Mouse (Mus musculus): Measurements from ENCODE around the gene Ccdc188. TPM values are rescaled to one million over a fixed set of nuclear protein-coding genes. Genes with fewer than 3 reads are reported as not detected.

The Ccdc188 gene
- polyA plus RNA-seq, 1 experiment: not detected

DNA sequence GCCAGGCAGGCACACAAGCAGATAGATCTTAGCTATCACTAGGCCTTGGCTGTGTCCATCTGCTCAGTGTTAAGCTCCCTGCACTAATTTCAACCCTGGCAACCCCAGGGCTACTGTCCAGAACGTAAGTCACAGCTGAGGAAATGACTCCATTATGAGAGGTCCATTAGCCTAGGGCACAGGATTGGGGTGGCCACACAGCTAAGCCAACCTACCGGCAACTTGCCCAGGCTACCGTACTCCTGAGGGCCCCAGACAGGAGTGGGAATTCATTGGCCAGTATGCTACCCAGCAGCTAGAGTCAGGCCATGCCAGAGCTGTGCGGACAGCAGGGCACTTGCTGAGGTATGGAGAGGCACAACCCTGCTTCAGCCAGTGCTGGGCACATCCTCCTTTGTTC, 11.2 kb downstream of the Ccdc188 start:
- no peak overlapping the region for H3K4me3 ChIP-seq (replicated peaks)
- H3K36me3 ChIP-seq (ENCODE audit: control insufficient read depth): peaks cover 20% of the 10 kb centered on the region; the same call in 1 of the 2 replicates
- H3K27me3 ChIP-seq (ENCODE audit: control insufficient read depth): peaks cover 9% of the 10 kb centered on the region
- peaks cover 2% of the 10 kb centered on the region for H3K4me1 ChIP-seq (ENCODE audit: control insufficient read depth)
- no peaks in the 10 kb centered on the region for H3K9me3 ChIP-seq (ENCODE audit: control insufficient read depth, low read length)
- TF ChIP-seq TAL1 (IDR thresholded peaks at IDR 0.05; ENCODE audit: low read length): no peak
- TF ChIP-seq GATA1 (IDR thresholded peaks at IDR 0.05; ENCODE audit: low read length): no peak

DNA sequence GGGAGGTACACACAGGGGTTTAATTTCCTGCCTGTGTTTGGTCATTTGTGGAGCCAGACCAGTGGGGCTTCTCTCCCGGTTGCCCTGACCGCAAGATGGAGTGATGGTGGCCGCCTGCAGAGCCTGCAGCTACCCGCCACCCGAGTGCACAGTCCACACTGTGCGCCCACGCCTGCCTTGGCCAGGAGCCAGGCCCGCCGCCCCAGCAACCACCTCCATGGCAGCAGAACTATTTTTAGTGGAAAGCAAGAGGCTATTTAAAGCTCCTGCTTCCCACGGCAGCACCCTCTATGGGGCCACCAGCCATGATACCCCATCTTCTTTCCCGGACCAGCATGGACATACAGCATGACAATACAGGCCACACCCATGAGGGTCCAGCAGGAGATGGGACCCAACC, 11.9 kb downstream of the Ccdc188 start:
- TF ChIP-seq GATA1 (IDR thresholded peaks at IDR 0.05; ENCODE audit: low read length) (no peak), TAL1 (IDR thresholded peaks at IDR 0.05; ENCODE audit: low read length) (no peak)
- H3K9me3 ChIP-seq (ENCODE audit: control insufficient read depth, low read length): no peaks in the 10 kb centered on the region
- no peak overlapping the region for H3K4me3 ChIP-seq (replicated peaks)
- H3K36me3 ChIP-seq (ENCODE audit: control insufficient read depth): peaks cover 12% of the 10 kb centered on the region; the same call in 1 of the 2 replicates
- H3K27me3 ChIP-seq (ENCODE audit: control insufficient read depth): peaks cover 17% of the 10 kb centered on the region
- peaks cover 6% of the 10 kb centered on the region for H3K4me1 ChIP-seq (ENCODE audit: control insufficient read depth)

DNA sequence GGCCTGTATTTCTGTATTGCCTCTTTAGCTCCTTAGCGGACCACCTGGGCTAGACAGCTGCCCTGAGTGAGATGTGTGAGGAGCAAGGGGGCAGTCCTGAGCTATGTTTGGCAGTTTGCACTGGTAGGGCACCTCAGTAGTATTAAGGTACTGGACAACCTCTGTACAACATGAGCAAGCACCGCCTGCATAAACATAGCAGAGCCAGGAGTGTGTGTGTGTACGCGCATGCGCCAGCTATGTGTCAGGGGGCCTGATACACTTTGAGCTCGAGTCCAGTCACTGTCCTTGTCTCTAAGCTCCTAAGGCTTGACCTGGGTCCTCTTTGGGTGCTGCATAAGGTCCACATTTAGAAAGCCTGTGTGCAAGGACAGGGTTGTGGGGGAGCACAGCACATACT, 12.9 kb downstream of the Ccdc188 start:
- peaks cover 27% of the 10 kb centered on the region for H3K27me3 ChIP-seq (ENCODE audit: control insufficient read depth)
- peaks cover 14% of the 10 kb centered on the region for H3K4me1 ChIP-seq (ENCODE audit: control insufficient read depth)
- H3K36me3 ChIP-seq (ENCODE audit: control insufficient read depth): peaks cover 10% of the 10 kb centered on the region; the same call in 1 of the 2 replicates
- H3K4me3 ChIP-seq (replicated peaks): no peak overlapping the region
- no peak for TF ChIP-seq TAL1 (IDR thresholded peaks at IDR 0.05; ENCODE audit: low read length)
- TF ChIP-seq GATA1 (IDR thresholded peaks at IDR 0.05; ENCODE audit: low read length): no peak
- H3K9me3 ChIP-seq (ENCODE audit: control insufficient read depth, low read length): no peaks in the 10 kb centered on the region

DNA sequence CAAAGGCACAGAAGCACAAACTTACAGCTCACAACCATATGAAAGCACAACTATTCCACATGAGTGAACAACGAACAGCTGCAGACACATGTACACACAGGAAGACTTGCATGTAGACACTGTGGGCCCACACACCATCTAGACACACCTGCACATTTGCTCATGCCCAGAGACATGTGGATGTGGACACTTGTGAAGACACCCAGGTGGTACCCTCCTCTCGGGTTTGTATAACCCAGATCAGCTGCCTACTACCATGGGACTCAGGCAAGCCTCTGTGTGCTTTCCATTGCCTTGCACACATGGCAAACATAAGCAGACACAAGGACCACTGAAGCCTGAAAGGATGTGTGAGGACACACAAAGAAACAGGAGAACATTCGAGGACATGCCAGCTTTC, 13.4 kb downstream of the Ccdc188 start:
- Histone ChIP-seq H3K9me3 (ENCODE audit: control insufficient read depth, low read length) (no peaks in the 10 kb centered on the region), H3K36me3 (ENCODE audit: control insufficient read depth) (peaks cover 9% of the 10 kb centered on the region), H3K4me1 (ENCODE audit: control insufficient read depth) (peaks cover 19% of the 10 kb centered on the region), H3K27me3 (ENCODE audit: control insufficient read depth) (peaks cover 31% of the 10 kb centered on the region), H3K4me3 (replicated peaks) (no peak overlapping the region)
- no peak for TF ChIP-seq TAL1 (IDR thresholded peaks at IDR 0.05; ENCODE audit: low read length)
- no peak for TF ChIP-seq GATA1 (IDR thresholded peaks at IDR 0.05; ENCODE audit: low read length)

DNA sequence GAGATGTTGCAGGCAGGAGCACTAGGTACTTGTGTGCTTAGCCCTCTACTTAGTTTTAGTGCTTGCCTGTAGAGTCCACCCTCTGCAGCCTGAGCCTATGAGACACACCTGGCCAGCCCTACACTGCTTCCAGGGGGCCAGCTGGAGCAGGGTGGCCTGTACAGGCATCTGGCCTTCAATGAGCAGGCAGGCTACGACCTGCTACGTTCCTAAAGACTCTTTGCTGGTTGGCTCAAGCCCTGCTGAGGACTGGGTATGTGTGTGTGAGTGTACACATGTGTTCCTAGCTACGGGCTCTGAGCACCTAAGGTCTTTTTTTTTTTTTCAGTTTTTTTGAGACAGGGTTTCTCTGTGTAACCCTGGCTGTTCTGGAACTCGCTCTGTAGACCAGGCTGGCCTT, 13.8 kb downstream of the Ccdc188 start:
- peaks cover 10% of the 10 kb centered on the region for H3K36me3 ChIP-seq (ENCODE audit: control insufficient read depth)
- H3K4me3 ChIP-seq (replicated peaks): no peak overlapping the region
- no peaks in the 10 kb centered on the region for H3K9me3 ChIP-seq (ENCODE audit: control insufficient read depth, low read length)
- TF ChIP-seq GATA1 (IDR thresholded peaks at IDR 0.05; ENCODE audit: low read length): no peak
- peaks cover 23% of the 10 kb centered on the region for H3K4me1 ChIP-seq (ENCODE audit: control insufficient read depth)
- H3K27me3 ChIP-seq (ENCODE audit: control insufficient read depth): peaks cover 35% of the 10 kb centered on the region

DNA sequence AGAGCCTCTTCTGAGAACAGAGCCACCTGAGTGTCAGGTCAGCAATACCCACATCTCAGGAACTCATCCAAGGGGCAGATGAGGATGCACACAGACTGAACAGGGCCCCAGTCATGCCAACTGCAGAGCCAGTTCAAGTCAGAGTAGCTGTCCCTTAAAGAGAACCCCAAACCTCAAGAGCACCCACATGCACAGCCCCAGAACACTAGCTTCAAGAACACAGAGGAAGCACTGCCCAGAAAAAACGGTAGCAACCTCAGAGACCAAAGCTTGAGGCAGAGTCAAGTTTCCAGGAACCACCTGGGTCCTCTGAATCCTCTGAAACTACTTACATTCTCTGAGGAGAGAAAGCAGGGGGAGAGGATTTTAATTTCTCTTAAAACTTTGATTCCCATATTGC, 15.8 kb downstream of the Ccdc188 start:
- TF ChIP-seq GATA1 (IDR thresholded peaks at IDR 0.05; ENCODE audit: low read length): no peak
- H3K4me3 ChIP-seq (replicated peaks): no peak overlapping the region
- peaks cover 38% of the 10 kb centered on the region for H3K27me3 ChIP-seq (ENCODE audit: control insufficient read depth)
- H3K36me3 ChIP-seq (ENCODE audit: control insufficient read depth): peaks cover 23% of the 10 kb centered on the region
- peaks cover 35% of the 10 kb centered on the region for H3K4me1 ChIP-seq (ENCODE audit: control insufficient read depth)
- no peaks in the 10 kb centered on the region for H3K9me3 ChIP-seq (ENCODE audit: control insufficient read depth, low read length)

DNA sequence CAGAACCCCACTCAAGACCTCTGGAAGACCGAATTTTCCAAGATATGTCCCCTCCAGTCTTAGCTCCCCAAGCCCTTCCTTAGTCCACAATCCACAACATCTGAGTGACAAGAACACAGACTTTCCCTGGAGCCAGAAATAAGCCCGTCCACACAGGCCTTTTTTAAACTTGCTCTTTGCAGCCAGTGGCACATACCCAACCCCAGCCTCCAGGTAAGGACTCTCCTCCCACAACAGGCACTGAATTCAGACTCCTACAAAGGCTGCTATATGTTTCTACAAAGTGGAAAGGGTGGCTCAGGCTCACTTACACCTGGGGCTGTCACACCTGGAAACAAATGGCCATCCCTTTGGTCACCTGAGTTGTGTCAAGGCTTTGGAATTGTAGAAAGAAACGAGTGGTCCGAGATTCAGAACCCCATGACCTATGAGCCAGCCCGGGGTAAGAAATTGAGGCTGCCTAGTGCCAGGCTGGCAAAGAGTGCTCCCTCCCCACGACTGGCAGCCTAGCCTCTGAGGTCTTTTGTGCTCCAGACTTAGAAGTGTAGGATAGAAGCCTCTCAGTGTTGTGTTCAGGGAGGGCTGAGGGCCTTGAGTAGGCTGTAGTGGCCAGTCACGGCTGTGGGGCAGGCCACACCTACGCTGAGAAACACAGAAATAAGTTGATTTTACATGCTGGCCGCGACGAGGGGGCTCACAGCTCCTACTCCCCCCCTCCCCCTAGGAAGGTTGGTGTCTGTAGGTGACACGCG, 16.4 kb downstream of the Ccdc188 start:
- peaks cover 38% of the 10 kb centered on the region for H3K27me3 ChIP-seq (ENCODE audit: control insufficient read depth)
- no peak for TF ChIP-seq TAL1 (IDR thresholded peaks at IDR 0.05; ENCODE audit: low read length)
- no peaks in the 10 kb centered on the region for H3K9me3 ChIP-seq (ENCODE audit: control insufficient read depth, low read length)
- peaks cover 29% of the 10 kb centered on the region for H3K36me3 ChIP-seq (ENCODE audit: control insufficient read depth)
- H3K4me3 ChIP-seq (replicated peaks): peak overlapping the region; percentile 59
- peaks cover 35% of the 10 kb centered on the region for H3K4me1 ChIP-seq (ENCODE audit: control insufficient read depth)

DNA sequence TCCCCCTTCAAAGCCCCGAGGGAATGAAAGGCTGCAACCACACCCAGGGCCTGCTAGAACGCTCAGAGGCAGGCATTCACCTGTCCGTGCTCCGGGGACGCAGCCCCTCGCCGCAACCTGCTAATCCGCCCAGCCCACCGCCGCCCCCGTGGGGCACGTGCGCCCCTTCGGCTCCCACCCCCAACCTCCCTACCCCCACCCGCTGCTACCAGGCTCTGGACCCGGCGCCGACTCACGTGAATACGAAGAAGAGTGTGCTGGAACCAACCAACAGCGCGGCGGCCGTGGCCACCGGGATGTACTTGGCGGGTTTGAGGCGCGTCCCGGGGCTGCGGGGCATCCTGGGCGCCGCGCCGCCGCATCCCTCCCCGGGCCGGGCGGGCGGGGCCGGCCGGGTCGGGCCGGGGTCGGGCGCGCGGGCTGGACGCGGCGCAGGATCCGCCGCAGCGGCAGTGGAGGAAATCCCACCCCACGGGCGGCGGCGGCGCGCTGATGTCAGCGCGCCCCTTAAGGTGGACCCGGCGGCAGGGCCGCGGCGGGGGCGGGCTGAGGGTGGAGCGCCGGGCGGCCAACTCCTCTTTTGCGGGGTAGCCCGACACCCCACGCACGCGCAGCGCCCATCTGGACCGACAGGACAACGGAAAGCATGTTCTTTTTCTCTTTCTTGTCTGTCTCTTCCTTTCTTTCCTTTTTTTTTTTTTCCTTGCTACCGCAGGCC, 17.2 kb downstream of the Ccdc188 start, which contains the start of gene Zdhhc8:
TSS of gene Zdhhc8 (minus strand) at position 466 of the 718 bp plus-strand sequence.
- Histone ChIP-seq H3K9me3 (ENCODE audit: control insufficient read depth, low read length) (no peaks in the 10 kb centered on the region), H3K27me3 (ENCODE audit: control insufficient read depth) (peaks cover 38% of the 10 kb centered on the region), H3K4me3 (replicated peaks) (peak within 1 kb of the TSS; percentile 59), H3K4me1 (ENCODE audit: control insufficient read depth) (peaks cover 35% of the 10 kb centered on the region), H3K36me3 (ENCODE audit: control insufficient read depth) (peaks cover 37% of the 10 kb centered on the region)
- TF ChIP-seq TAL1 (IDR thresholded peaks at IDR 0.05; ENCODE audit: low read length): no peak
- TF ChIP-seq GATA1 (IDR thresholded peaks at IDR 0.05; ENCODE audit: low read length): no peak

DNA sequence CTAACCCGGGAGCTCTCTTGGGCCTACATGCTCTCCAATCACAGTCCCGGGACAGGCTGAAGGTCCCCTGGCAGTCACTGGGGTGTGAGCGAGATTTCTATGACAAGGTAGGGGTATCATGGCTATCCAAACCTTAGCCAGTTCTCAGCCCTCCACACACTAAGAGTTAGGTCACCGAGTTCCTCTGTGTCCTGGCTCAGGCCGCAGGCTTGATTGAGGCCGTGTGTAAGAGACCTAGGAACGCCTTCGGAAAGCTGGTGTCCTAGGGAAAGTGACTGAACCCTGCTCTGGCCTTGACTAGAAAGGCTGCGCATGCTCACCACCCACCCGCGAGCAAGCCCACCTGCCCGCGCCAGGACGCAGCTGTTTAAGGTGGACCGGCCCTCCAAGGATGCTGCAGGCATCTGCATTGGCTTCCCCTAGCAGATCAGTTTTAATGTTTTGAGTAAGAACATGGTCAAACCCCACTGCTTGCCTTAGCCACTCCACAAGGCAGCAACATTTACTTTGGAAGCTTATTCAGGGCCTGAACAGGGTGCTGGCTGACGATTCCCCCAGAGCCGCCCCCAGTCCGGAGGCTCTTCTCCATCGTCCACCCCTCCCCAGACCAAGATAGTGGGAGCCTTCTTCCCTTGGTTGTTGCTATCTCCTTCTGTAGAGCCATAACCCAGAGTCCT, 17.8 kb downstream of the Ccdc188 start:
- Histone ChIP-seq H3K9me3 (ENCODE audit: control insufficient read depth, low read length) (no peaks in the 10 kb centered on the region), H3K36me3 (ENCODE audit: control insufficient read depth) (peaks cover 44% of the 10 kb centered on the region), H3K27me3 (ENCODE audit: control insufficient read depth) (peaks cover 38% of the 10 kb centered on the region), H3K4me3 (replicated peaks) (peak overlapping the region; percentile 59), H3K4me1 (ENCODE audit: control insufficient read depth) (peaks cover 35% of the 10 kb centered on the region)
- TF ChIP-seq GATA1 (IDR thresholded peaks at IDR 0.05; ENCODE audit: low read length) (no peak), TAL1 (IDR thresholded peaks at IDR 0.05; ENCODE audit: low read length) (no peak)

All from erythroblast, embryonic 14.5 days (primary cell).